Mouse (Mus musculus) lung, adult 2 months (tissue): ENCODE data around the gene Rpap1.

ENCODE experiments used
- CTCF ChIP-seq: fragments of 200-500 bp; IDR thresholded peaks from 2 replicates; pipeline ENCODE4 v1.5.1; 2011; ENCODE audit warnings: mild to moderate bottlenecking, low read length, control low read depth; ENCODE audit not compliant: insufficient read depth
- POLR2A ChIP-seq: fragments of 200-500 bp; IDR thresholded peaks from 2 replicates; pipeline ENCODE4 v1.6.1; 2011; ENCODE audit warnings: low read depth, mild to moderate bottlenecking, control low read depth, low read length, borderline replicate concordance; ENCODE audit errors: extremely low read depth

DNA sequence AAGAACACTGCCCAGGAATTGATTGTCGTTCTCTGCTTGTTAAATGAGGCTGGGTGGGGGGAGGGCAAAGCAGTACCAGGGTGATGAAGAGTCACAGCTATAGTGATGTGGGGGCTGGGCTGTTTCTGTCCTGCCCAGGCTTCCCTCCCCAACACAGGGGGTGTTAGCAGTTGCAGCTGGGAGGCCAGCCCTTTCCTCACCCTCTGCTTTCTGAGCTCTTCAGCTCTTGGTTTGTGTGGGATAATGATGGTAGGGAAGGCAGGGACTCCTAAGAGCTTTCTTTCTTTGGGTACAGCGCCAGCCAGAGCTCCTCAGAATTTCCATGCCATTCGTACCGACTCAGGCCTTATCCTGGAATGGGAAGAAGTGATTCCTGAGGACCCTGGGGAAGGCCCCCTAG lies 21.1 kb upstream of the Rpap1 start:
- TF ChIP-seq CTCF: no peak
- TF ChIP-seq POLR2A: no peak
